Mouse (Mus musculus): ENCODE measurements around the gene Mdm4.

- TF ChIP-seq CTCF (conservative IDR thresholded peaks at IDR 0.05; ENCODE audit: low read length): no peak
- TF ChIP-seq POU5F1 (IDR thresholded peaks at IDR 0.05; ENCODE audit: borderline replicate concordance, low read length): no peak
These were observed 41.5 kb upstream of the Mdm4 start for GRCm38 (mm10) chr1:133071666-133072381.

Data from E14TG2a.4 (cell line).